Mouse (Mus musculus) intestine, embryonic 16.5 days (tissue): Measurements from ENCODE around the gene Ulk4. TPM values are rescaled to one million over a fixed set of nuclear protein-coding genes. Genes with fewer than 3 reads are reported as not detected.

Experiments
- ATAC-seq: fragments of 200-750 bp; cut with Nextera tagmentation; 2 replicates; pipeline ENCODE4 v1.8.0; 2017; ENCODE audit warnings: moderate TSS enrichment, moderate library complexity
- H3K27ac ChIP-seq: fragments of 300-500 bp; sonication (generic); 2 replicates; pipeline ENCODE4 v1.5.1; 2014; ENCODE audit warnings: mild to moderate bottlenecking, low read length
- H3K27me3 ChIP-seq: fragments of 300-500 bp; sonication (generic); replicated peaks from 2 replicates; pipeline ENCODE4 v1.6.1; 2014; ENCODE audit warnings: low read length, control low read depth, mixed read lengths; ENCODE audit not compliant: control insufficient read depth, insufficient read depth
- H3K36me3 ChIP-seq: fragments of 300-500 bp; sonication (generic); 2 replicates; pipeline ENCODE4 v1.6.1; 2014; ENCODE audit warnings: low read length, control low read depth; ENCODE audit not compliant: control insufficient read depth, insufficient read depth
- H3K4me1 ChIP-seq: fragments of 300-500 bp; sonication (generic); 2 replicates; pipeline ENCODE4 v1.6.1; 2014; ENCODE audit warnings: low read length, control low read depth, mixed read lengths; ENCODE audit not compliant: control insufficient read depth, insufficient read depth
- H3K4me2 ChIP-seq: fragments of 300-500 bp; sonication (generic); 2 replicates; pipeline ENCODE4 v1.6.1; 2014; ENCODE audit warnings: low read depth, low read length, control low read depth
- H3K4me3 ChIP-seq: fragments of 300-500 bp; sonication (generic); 2 replicates; pipeline ENCODE4 v1.5.1; 2014; ENCODE audit warnings: mild to moderate bottlenecking, low read length
- H3K9ac ChIP-seq: fragments of 300-500 bp; sonication (generic); 2 replicates; pipeline ENCODE4 v1.6.1; 2014; ENCODE audit warnings: low read depth, low read length
- H3K9me3 ChIP-seq: fragments of 300-500 bp; sonication (generic); 2 replicates; pipeline ENCODE4 v1.6.1; 2016; ENCODE audit warnings: low read length, control low read depth; ENCODE audit not compliant: control insufficient read depth
- WGBS: fragments of 180-500 bp; shearing (Covaris S2); extraction: QIAGEN DNeasy Blood & Tissue Kit; methylation state at CpG from one replicate; pipeline ENCODE4 v1.1.7; 2014; 5-methylcytosine and 5-hydroxymethylcytosine counted together
- polyA plus RNA-seq: library from polyadenylated mRNA; unstranded; fragments of >200 nt; fragmentation: Nextera tagmentation; extraction: Ambion mirVana; gene quantifications from 2 replicates; pipeline ENCODE4 v1.2.1, GENCODE M21; 2015

Ulk4 gene
- polyA plus RNA-seq, 1 experiment from 2014 or later = 120 TPM

GRCm38 (mm10) chr9:121044471-121045206 lies 232.4 kb downstream of the Ulk4 start:
- H3K27ac ChIP-seq = no peak overlapping the region
- no peak for ATAC-seq
- no peaks in the 10 kb centered on the region for H3K4me1 ChIP-seq
- H3K27me3 ChIP-seq = no peaks in the 10 kb centered on the region
- 84% methylated on average over 17 of the region's 17 CpGs for whole genome bisulfite sequencing
- no peaks in the 10 kb centered on the region for H3K36me3 ChIP-seq
- H3K9ac ChIP-seq = no peak overlapping the region
- H3K4me3 ChIP-seq = no peak overlapping the region
- no peak overlapping the region for H3K4me2 ChIP-seq
- H3K9me3 ChIP-seq = no peaks in the 10 kb centered on the region

GRCm38 (mm10) chr9:121043021-121043420 lies 234.0 kb downstream of the Ulk4 start:
- no peaks in the 10 kb centered on the region for H3K9me3 ChIP-seq
- no peak overlapping the region for H3K27ac ChIP-seq
- H3K27me3 ChIP-seq = no peaks in the 10 kb centered on the region
- no peak for ATAC-seq
- 88% methylated on average over 4 of the region's 4 CpGs for WGBS
- no peak overlapping the region for H3K4me3 ChIP-seq
- H3K9ac ChIP-seq = no peak overlapping the region
- H3K36me3 ChIP-seq = no peaks in the 10 kb centered on the region
- no peaks in the 10 kb centered on the region for H3K4me1 ChIP-seq
- no peak overlapping the region for H3K4me2 ChIP-seq

- Histone ChIP-seq H3K9me3 (no peaks in the 10 kb centered on the region), H3K27ac (no peak overlapping the region), H3K4me3 (no peak overlapping the region), H3K4me2 (no peak overlapping the region), H3K36me3 (no peaks in the 10 kb centered on the region), H3K27me3 (no peaks in the 10 kb centered on the region), H3K9ac (no peak overlapping the region), H3K4me1 (no peaks in the 10 kb centered on the region)
- ATAC-seq = no peak
- 70% methylated on average over 4 of the region's 4 CpGs for WGBS
These were observed 238.6 kb downstream of the Ulk4 start for GRCm38 (mm10) chr9:121038396-121038795.

- ATAC-seq = no peak
- 76% methylated on average over 5 of the region's 5 CpGs for WGBS
- Histone ChIP-seq H3K27me3 (no peaks in the 10 kb centered on the region), H3K4me2 (no peak overlapping the region), H3K4me3 (no peak overlapping the region), H3K27ac (no peak overlapping the region), H3K4me1 (no peaks in the 10 kb centered on the region), H3K36me3 (no peaks in the 10 kb centered on the region), H3K9ac (no peak overlapping the region), H3K9me3 (no peaks in the 10 kb centered on the region)
These were observed 239.0 kb downstream of the Ulk4 start for GRCm38 (mm10) chr9:121037975-121038374.

GRCm38 (mm10) chr9:121035296-121035695 lies 241.7 kb downstream of the Ulk4 start:
- no peak overlapping the region for H3K4me2 ChIP-seq
- no peak for ATAC-seq
- H3K9ac ChIP-seq = no peak overlapping the region
- no peak overlapping the region for H3K27ac ChIP-seq
- H3K27me3 ChIP-seq = no peaks in the 10 kb centered on the region
- no peak overlapping the region for H3K4me3 ChIP-seq
- no peaks in the 10 kb centered on the region for H3K36me3 ChIP-seq
- no peaks in the 10 kb centered on the region for H3K9me3 ChIP-seq
- 62% methylated on average over 6 of the region's 6 CpGs for WGBS
- no peaks in the 10 kb centered on the region for H3K4me1 ChIP-seq

GRCm38 (mm10) chr9:121033596-121033995 lies 243.4 kb downstream of the Ulk4 start:
- WGBS = 78% methylated on average over 4 of the region's 4 CpGs
- no peak overlapping the region for H3K4me2 ChIP-seq
- H3K27me3 ChIP-seq = no peaks in the 10 kb centered on the region
- no peaks in the 10 kb centered on the region for H3K36me3 ChIP-seq
- H3K9me3 ChIP-seq = no peaks in the 10 kb centered on the region
- H3K9ac ChIP-seq = no peak overlapping the region
- H3K4me3 ChIP-seq = no peak overlapping the region
- no peaks in the 10 kb centered on the region for H3K4me1 ChIP-seq
- H3K27ac ChIP-seq = no peak overlapping the region
- no peak for ATAC-seq

GRCm38 (mm10) chr9:121032322-121032964 lies 244.6 kb downstream of the Ulk4 start:
- Histone ChIP-seq H3K4me1 (no peaks in the 10 kb centered on the region), H3K4me2 (no peak overlapping the region), H3K27ac (no peak overlapping the region), H3K4me3 (no peak overlapping the region), H3K9ac (no peak overlapping the region), H3K9me3 (no peaks in the 10 kb centered on the region), H3K27me3 (no peaks in the 10 kb centered on the region), H3K36me3 (no peaks in the 10 kb centered on the region)
- no peak for ATAC-seq
- 73% methylated on average over 10 of the region's 10 CpGs for WGBS

- Histone ChIP-seq H3K4me2 (no peak overlapping the region), H3K27me3 (no peaks in the 10 kb centered on the region), H3K36me3 (no peaks in the 10 kb centered on the region), H3K9me3 (no peaks in the 10 kb centered on the region), H3K27ac (no peak overlapping the region), H3K9ac (no peak overlapping the region), H3K4me3 (no peak overlapping the region), H3K4me1 (no peaks in the 10 kb centered on the region)
- ATAC-seq = peak; percentile 71; the same call in 1 of the 2 replicates
- WGBS = 47% methylated on average over 10 of the region's 10 CpGs
These were observed 246.0 kb downstream of the Ulk4 start for GRCm38 (mm10) chr9:121030949-121031348.

GRCm38 (mm10) chr9:121029786-121030185 lies 247.2 kb downstream of the Ulk4 start:
- WGBS = 61% methylated on average over 9 of the region's 9 CpGs
- ATAC-seq = no peak
- H3K9me3 ChIP-seq = no peaks in the 10 kb centered on the region
- H3K9ac ChIP-seq = no peak overlapping the region
- no peak overlapping the region for H3K27ac ChIP-seq
- no peaks in the 10 kb centered on the region for H3K4me1 ChIP-seq
- H3K36me3 ChIP-seq = no peaks in the 10 kb centered on the region
- H3K4me2 ChIP-seq = no peak overlapping the region
- no peaks in the 10 kb centered on the region for H3K27me3 ChIP-seq
- H3K4me3 ChIP-seq = no peak overlapping the region
